Mouse (Mus musculus): Measurements from ENCODE around the gene Hist1h4c.

- TF ChIP-seq EP300 (IDR thresholded peaks at IDR 0.05) (no peak), CTCF (IDR thresholded peaks at IDR 0.05) (no peak)
These were observed 26.0 kb upstream of the Hist1h4c start for GRCm38 (mm10) chr13:23724239-23724638.

All from lung, postnatal 0 days (tissue).